Mouse (Mus musculus) heart, adult 2 months (tissue): ENCODE data around the gene Eid1. TPM values are rescaled to one million over a fixed set of nuclear protein-coding genes. Genes with fewer than 3 reads are reported as not detected.
A peak's percentile ranks its signal among the peaks of the same experiment; 100 is the strongest.

ENCODE experiments used
- DNase-seq, 2 experiments: peaks; one replicate each; pipeline ENCODE4 v3.0.0; 2021
- H3K27ac ChIP-seq: fragments of 200-600 bp; 2 replicates; pipeline ENCODE4 v1.8.1; 2022
- H3K27me3 ChIP-seq: fragments of 200-500 bp; 2 replicates; pipeline ENCODE4 v1.6.1; 2012; ENCODE audit warnings: mild to moderate bottlenecking, low read length, inconsistent platforms, mixed read lengths; ENCODE audit not compliant: control insufficient read depth, insufficient read depth
- H3K36me3 ChIP-seq: fragments of 200-500 bp; 2 replicates; pipeline ENCODE4 v1.6.1; 2012; ENCODE audit warnings: low read length, inconsistent platforms; ENCODE audit not compliant: control insufficient read depth, insufficient read depth
- H3K4me1 ChIP-seq: fragments of 200-500 bp; 2 replicates; pipeline ENCODE4 v1.6.1; 2011; ENCODE audit warnings: low read length; ENCODE audit not compliant: control insufficient read depth, insufficient read depth
- H3K4me3 ChIP-seq: fragments of 200-600 bp; 2 replicates; pipeline ENCODE4 v1.8.1; 2022
- H3K79me2 ChIP-seq: fragments of 200-500 bp; replicated peaks from 2 replicates; pipeline ENCODE4 v1.6.1; 2012; ENCODE audit warnings: mild to moderate bottlenecking, inconsistent platforms, low read length, moderate library complexity, mixed read lengths; ENCODE audit not compliant: control insufficient read depth, insufficient read depth
- H3K9ac ChIP-seq: fragments of 200-500 bp; 2 replicates; pipeline ENCODE4 v1.6.1; 2012; ENCODE audit warnings: low read depth, mild to moderate bottlenecking, control low read depth, inconsistent platforms, low read length, mixed read lengths
- CTCF ChIP-seq: fragments of 200-600 bp; IDR thresholded peaks from 2 replicates; pipeline ENCODE4 v1.8.1; 2022; ENCODE audit warnings: antibody characterized with exemption, mild to moderate bottlenecking, moderate library complexity
- EP300 ChIP-seq: fragments of 200-500 bp; IDR thresholded peaks from 2 replicates; pipeline ENCODE4 v1.6.1; 2011; ENCODE audit warnings: low read depth, low read length, control low read depth; ENCODE audit not compliant: insufficient read depth
- POLR2A ChIP-seq: fragments of 200-500 bp; IDR thresholded peaks from 2 replicates; pipeline ENCODE4 v1.6.1; 2011; ENCODE audit warnings: mild to moderate bottlenecking, low read depth, low read length, control low read depth; ENCODE audit not compliant: insufficient read depth
- WGBS: fragments of 180-500 bp; shearing (Covaris S2); methylation state at CpG from one replicate; pipeline ENCODE4 v1.1.7; 2018; 5-methylcytosine and 5-hydroxymethylcytosine counted together
- intact Hi-C: fragments of 180-260 bp; cut with DNase I; formaldehyde crosslinking; loops from one replicate; pipeline ENCODE4 v1.15.1; 2025
- polyA plus RNA-seq: library from polyadenylated mRNA; depleted of rRNA; stranded (reverse); fragments of >200 nt; gene quantifications from 2 replicates; pipeline ENCODE4 v1.2.3, GENCODE M21; 2012
- total RNA-seq, 2 experiments: library from RNA; stranded (reverse); gene quantifications; 2 replicates each; pipeline ENCODE4 v1.2.3; 2021

The Eid1 gene
- total and polyA plus RNA-seq, 3 experiments, result 12.6 to 45.7 (median 44.3) TPM

GRCm38 (mm10) chr2:125662517-125662916, 10.4 kb upstream of the Eid1 start:
- intact Hi-C loops, result no loop called here
- TF ChIP-seq CTCF (no peak), POLR2A (no peak), EP300 (no peak)
- H3K27me3 ChIP-seq, result no peaks in the 10 kb centered on the region

GRCm38 (mm10) chr2:125665213-125665612, 7.7 kb upstream of the Eid1 start:
- Histone ChIP-seq H3K79me2 (no peaks in the 10 kb centered on the region), H3K36me3 (no peaks in the 10 kb centered on the region), H3K4me1 (peaks cover 2% of the 10 kb centered on the region; the same call in 1 of the 2 replicates), H3K27ac (no peak overlapping the region), H3K27me3 (no peaks in the 10 kb centered on the region), H3K9ac (no peak overlapping the region), H3K4me3 (no peak overlapping the region)
- whole genome bisulfite sequencing, result 91% methylated on average over 5 of the region's 5 CpGs
- intact Hi-C loops, result no loop called here
- no peak for TF ChIP-seq POLR2A
- no peak for TF ChIP-seq CTCF
- no peak for TF ChIP-seq EP300
- DNase-seq, result no peak

More at GRCm38 (mm10) chr2:125662517-125662916, 10.4 kb upstream of the Eid1 start:
- 83% methylated on average over 3 of the region's 3 CpGs for WGBS
- no peak for DNase-seq
- no peak overlapping the region for H3K4me3 ChIP-seq
- no peaks in the 10 kb centered on the region for H3K79me2 ChIP-seq
- H3K9ac ChIP-seq, result no peak overlapping the region
- H3K4me1 ChIP-seq, result peaks cover 2% of the 10 kb centered on the region; the same call in 1 of the 2 replicates
- no peaks in the 10 kb centered on the region for H3K36me3 ChIP-seq
- no peak overlapping the region for H3K27ac ChIP-seq

GRCm38 (mm10) chr2:125665909-125666308, 7.0 kb upstream of the Eid1 start:
- no peak overlapping the region for H3K4me3 ChIP-seq
- no peak overlapping the region for H3K27ac ChIP-seq
- H3K4me1 ChIP-seq, result no peaks in the 10 kb centered on the region; the same call in 1 of the 2 replicates
- WGBS, result 88% methylated on average over 4 of the region's 4 CpGs
- TF ChIP-seq POLR2A (no peak), CTCF (no peak), EP300 (no peak)
- DNase-seq, result no peak
- H3K79me2 ChIP-seq, result no peaks in the 10 kb centered on the region
- H3K36me3 ChIP-seq, result no peaks in the 10 kb centered on the region
- H3K9ac ChIP-seq, result no peak overlapping the region
- H3K27me3 ChIP-seq, result no peaks in the 10 kb centered on the region
- intact Hi-C loops, result no loop called here

- TF ChIP-seq POLR2A (no peak), EP300 (no peak), CTCF (no peak)
- intact Hi-C loops, result no loop called here
- no peak overlapping the region for H3K9ac ChIP-seq
- no peaks in the 10 kb centered on the region for H3K79me2 ChIP-seq
- no peak overlapping the region for H3K27ac ChIP-seq
- H3K36me3 ChIP-seq, result no peaks in the 10 kb centered on the region
- DNase-seq, result no peak
- no peak overlapping the region for H3K4me3 ChIP-seq
- no peaks in the 10 kb centered on the region; the same call in 1 of the 2 replicates for H3K4me1 ChIP-seq
- WGBS, result 58% methylated on average over 4 of the region's 4 CpGs
- no peaks in the 10 kb centered on the region for H3K27me3 ChIP-seq
Observed at GRCm38 (mm10) chr2:125666668-125667067, 6.2 kb upstream of the Eid1 start.

GRCm38 (mm10) chr2:125667184-125667583, 5.7 kb upstream of the Eid1 start:
- DNase-seq, result no peak
- H3K27ac ChIP-seq, result no peak overlapping the region
- no peaks in the 10 kb centered on the region for H3K79me2 ChIP-seq
- no peaks in the 10 kb centered on the region for H3K27me3 ChIP-seq
- no peaks in the 10 kb centered on the region; the same call in 1 of the 2 replicates for H3K4me1 ChIP-seq
- intact Hi-C loops, result no loop called here
- 24% methylated on average over 5 of the region's 5 CpGs for WGBS
- H3K36me3 ChIP-seq, result no peaks in the 10 kb centered on the region
- TF ChIP-seq CTCF, result 0 out of 2 replicates have a peak, but pooled peaks have one; percentile 16
- TF ChIP-seq EP300, result no peak
- no peak for TF ChIP-seq POLR2A
- H3K9ac ChIP-seq, result no peak overlapping the region
- H3K4me3 ChIP-seq, result no peak overlapping the region

GRCm38 (mm10) chr2:125667721-125668120, 5.2 kb upstream of the Eid1 start:
- Histone ChIP-seq H3K27ac (no peak overlapping the region), H3K27me3 (no peaks in the 10 kb centered on the region), H3K9ac (no peak overlapping the region), H3K36me3 (no peaks in the 10 kb centered on the region), H3K4me3 (no peak overlapping the region), H3K4me1 (peaks cover 1% of the 10 kb centered on the region; the same call in 1 of the 2 replicates), H3K79me2 (no peaks in the 10 kb centered on the region)
- WGBS, result 81% methylated on average over 7 of the region's 7 CpGs
- intact Hi-C loops, result no loop called here
- TF ChIP-seq POLR2A, result no peak
- TF ChIP-seq CTCF, result no peak
- TF ChIP-seq EP300, result no peak
- DNase-seq, result no peak
